Mouse (Mus musculus) cerebellum, adult 18-20 months (tissue): ENCODE results near the gene Creb3l1.

Source experiments
- DNase-seq, 2 experiments: peaks; one replicate each; pipeline ENCODE4 v3.0.0; 2021

The Creb3l1 gene

GRCm38 (mm10) chr2:91996006-91996405 lies 28.3 kb downstream of the Creb3l1 start:
- DNase-seq: no peak

- no peak for DNase-seq
Observed at GRCm38 (mm10) chr2:91993409-91993808, 30.9 kb downstream of the Creb3l1 start.

GRCm38 (mm10) chr2:91989750-91990149 lies 34.6 kb downstream of the Creb3l1 start:
- DNase-seq: no peak

GRCm38 (mm10) chr2:91987542-91987941 lies 36.8 kb downstream of the Creb3l1 start:
- DNase-seq: peak; percentile 89 to 91

- peak in 1 of 2 experiments; percentile 43 for DNase-seq
Observed at GRCm38 (mm10) chr2:91986071-91986470, 38.2 kb downstream of the Creb3l1 start.

GRCm38 (mm10) chr2:91984906-91985525 lies 39.3 kb downstream of the Creb3l1 start:
- DNase-seq: no peak

GRCm38 (mm10) chr2:91984439-91984838 lies 39.9 kb downstream of the Creb3l1 start:
- DNase-seq: no peak

- DNase-seq: no peak
Observed at GRCm38 (mm10) chr2:91980830-91981229, 43.5 kb downstream of the Creb3l1 start.

- no peak for DNase-seq
Observed at GRCm38 (mm10) chr2:91980245-91980644, 44.1 kb downstream of the Creb3l1 start.

- no peak for DNase-seq
Observed at GRCm38 (mm10) chr2:91978547-91978946, 45.8 kb downstream of the Creb3l1 start.

- no peak for DNase-seq
Observed at GRCm38 (mm10) chr2:91977960-91978359, 46.3 kb downstream of the Creb3l1 start.

- peak; percentile 49 to 54 for DNase-seq
Observed at GRCm38 (mm10) chr2:91975581-91976541, 48.4 kb downstream of the Creb3l1 start, which contains the start of gene Dgkz. Gene Dgkz, minus strand, starts transcription at chr2:91975864.

- peak in 1 of 2 experiments; percentile 18 for DNase-seq
Observed at GRCm38 (mm10) chr2:91973416-91974135, 50.7 kb downstream of the Creb3l1 start.

- peak in 1 of 2 experiments; percentile 29 for DNase-seq
Observed at GRCm38 (mm10) chr2:91972121-91972566, 52.2 kb downstream of the Creb3l1 start.

- peak; percentile 85 to 87 for DNase-seq
Observed at GRCm38 (mm10) chr2:91971231-91972097, 52.8 kb downstream of the Creb3l1 start.

- DNase-seq: peak in 1 of 2 experiments; percentile 29
Observed at GRCm38 (mm10) chr2:91967962-91968361, 56.3 kb downstream of the Creb3l1 start.

- no peak for DNase-seq
Observed at GRCm38 (mm10) chr2:91966367-91966766, 57.9 kb downstream of the Creb3l1 start.

- DNase-seq: peak in 1 of 2 experiments; percentile 25
Observed at GRCm38 (mm10) chr2:91965417-91965816, 58.9 kb downstream of the Creb3l1 start.

- no peak for DNase-seq
Observed at GRCm38 (mm10) chr2:91964610-91965204, 59.6 kb downstream of the Creb3l1 start.

- peak; percentile 94 to 98 for DNase-seq
Observed at GRCm38 (mm10) chr2:91963443-91963932, 60.8 kb downstream of the Creb3l1 start.

- peak; percentile 51 to 72 for DNase-seq
Observed at GRCm38 (mm10) chr2:91962864-91963401, 61.4 kb downstream of the Creb3l1 start.
